Mouse (Mus musculus) embryonic facial prominence, embryonic 15.5 days (tissue): ENCODE measurements around the gene Znrf3. TPM values are rescaled to one million over a fixed set of nuclear protein-coding genes. Genes with fewer than 3 reads are reported as not detected.
A peak's percentile ranks its signal among the peaks of the same experiment; 100 is the strongest.
"Not testable (repeated sequence)": the region's sequence is repeated elsewhere in the genome, so short reads cannot be mapped to it uniquely, and the experiment has no call there.

Experiments
- ATAC-seq: fragments of 200-750 bp; cut with Nextera tagmentation; 2 replicates; pipeline ENCODE4 v1.8.0; 2017; ENCODE audit warnings: low read depth, moderate TSS enrichment; ENCODE audit not compliant: insufficient number of reproducible peaks, low FRiP score, low TSS enrichment
- H3K27ac ChIP-seq: fragments of 300-500 bp; sonication (generic); replicated peaks from 2 replicates; pipeline ENCODE4 v1.5.1; 2015; ENCODE audit warnings: mild to moderate bottlenecking, inconsistent platforms
- H3K27me3 ChIP-seq: fragments of 300-500 bp; sonication (generic); 2 replicates; pipeline ENCODE4 v1.6.1; 2015; ENCODE audit warnings: inconsistent platforms
- H3K36me3 ChIP-seq: fragments of 300-500 bp; sonication (generic); 2 replicates; pipeline ENCODE4 v1.6.1; 2015; ENCODE audit warnings: mild to moderate bottlenecking, inconsistent platforms
- H3K4me1 ChIP-seq: fragments of 300-500 bp; sonication (generic); 2 replicates; pipeline ENCODE4 v1.6.1; 2015; ENCODE audit warnings: inconsistent platforms
- H3K4me2 ChIP-seq: fragments of 300-500 bp; sonication (generic); replicated peaks from 2 replicates; pipeline ENCODE4 v1.6.1; 2015; ENCODE audit warnings: mild to moderate bottlenecking, inconsistent platforms
- H3K4me3 ChIP-seq: fragments of 300-500 bp; sonication (generic); replicated peaks from 2 replicates; pipeline ENCODE4 v1.5.1; 2015; ENCODE audit warnings: mild to moderate bottlenecking, inconsistent platforms
- H3K9ac ChIP-seq: fragments of 300-500 bp; sonication (generic); 2 replicates; pipeline ENCODE4 v1.6.1; 2015; ENCODE audit warnings: inconsistent platforms
- H3K9me3 ChIP-seq: fragments of 300-500 bp; sonication (generic); replicated peaks from 2 replicates; pipeline ENCODE4 v1.6.1; 2016; ENCODE audit warnings: inconsistent platforms
- WGBS: fragments of 180-500 bp; shearing (Covaris S2); methylation state at CpG from one replicate; pipeline ENCODE4 v1.1.7; 2015; 5-methylcytosine and 5-hydroxymethylcytosine counted together
- polyA plus RNA-seq: library from polyadenylated mRNA; unstranded; fragments of >200 nt; fragmentation: Nextera tagmentation; extraction: Ambion mirVana; gene quantifications from 2 replicates; pipeline ENCODE4 v1.2.1, GENCODE M21; 2015

Znrf3 gene
- polyA plus RNA-seq: 15.9 and 16.9 TPM in 2 replicates

DNA sequence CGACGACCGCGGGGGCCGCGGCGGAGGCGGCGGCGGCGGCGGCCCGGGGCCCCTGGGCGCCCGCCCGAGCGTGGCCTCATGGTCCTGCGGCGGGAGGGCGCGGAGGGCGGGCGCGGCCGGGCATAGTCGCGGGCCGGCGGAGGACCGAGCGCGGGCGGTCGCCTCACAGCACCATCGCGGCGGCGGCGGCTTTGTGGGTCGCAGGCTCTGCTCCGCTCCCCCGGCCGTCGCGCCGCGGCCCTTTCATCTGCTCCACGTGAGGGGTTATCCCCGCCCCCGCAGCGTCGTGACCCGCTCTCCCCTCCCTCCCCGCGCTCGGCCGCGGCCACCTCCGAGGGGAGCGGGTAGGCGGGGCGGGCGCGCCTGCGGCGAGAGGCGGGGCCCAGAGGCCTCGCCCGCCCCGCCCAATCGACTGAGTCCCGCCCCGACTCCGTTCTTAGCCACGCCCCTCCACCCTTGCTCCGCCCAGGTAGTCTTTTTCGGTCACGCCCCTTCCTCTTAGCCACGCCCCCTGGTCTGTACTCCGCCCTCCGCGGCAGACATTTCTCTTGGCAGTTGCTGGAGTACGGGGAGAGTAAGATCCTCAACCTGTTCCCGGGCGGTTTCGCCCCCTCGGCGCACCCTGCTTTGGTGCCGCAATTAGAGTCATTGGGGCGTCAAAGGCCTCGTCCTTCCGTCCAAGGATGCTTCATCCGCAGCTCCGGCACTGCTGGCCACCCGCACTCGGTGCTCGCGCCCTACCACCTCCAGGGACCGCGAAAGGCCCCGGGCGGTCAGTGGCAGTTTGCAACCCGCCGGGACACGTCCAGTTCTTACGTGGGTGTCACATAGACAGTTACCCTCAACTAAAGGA, at the start of gene Znrf3:
Znrf3 (minus strand) TSS at position 249 of the 853 bp plus-strand sequence.
- Histone ChIP-seq H3K9ac (peak within 1 kb of the TSS; percentile 86), H3K4me3 (peak within 1 kb of the TSS; percentile 87), H3K27me3 (no peaks in the 10 kb centered on the region), H3K27ac (peak within 1 kb of the TSS; percentile 85), H3K4me2 (peak within 1 kb of the TSS; percentile 87), H3K4me1 (peaks cover 20% of the 10 kb centered on the region), H3K36me3 (no peaks in the 10 kb centered on the region), H3K9me3 (no peaks in the 10 kb centered on the region)
- peak; percentile 97 for ATAC-seq
- 1% methylated on average over 62 of the region's 106 CpGs for WGBS

DNA sequence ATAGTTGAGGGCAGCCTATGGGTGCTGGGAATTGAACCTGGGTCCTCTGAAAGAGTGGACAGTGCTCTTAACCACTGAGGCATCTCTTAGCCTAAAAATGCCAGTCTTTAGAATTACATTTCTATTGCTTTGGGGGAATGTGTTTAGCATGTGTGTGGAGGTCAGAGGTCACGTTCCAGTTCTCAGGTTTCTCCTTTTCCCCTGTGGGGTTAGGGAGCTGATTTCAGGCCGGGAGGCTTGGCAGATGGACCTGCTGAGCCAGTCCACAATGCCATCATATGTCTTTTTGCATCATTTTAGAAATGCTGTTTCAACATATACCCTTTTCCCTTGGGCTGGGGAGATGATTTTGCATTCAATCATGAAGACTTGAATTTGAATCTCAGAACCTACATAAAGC, 49.2 kb upstream of the Znrf3 start:
- H3K27me3 ChIP-seq: no peaks in the 10 kb centered on the region
- H3K36me3 ChIP-seq: no peaks in the 10 kb centered on the region
- H3K4me3 ChIP-seq: no peak overlapping the region
- no peaks in the 10 kb centered on the region for H3K4me1 ChIP-seq
- ATAC-seq: no peak
- H3K4me2 ChIP-seq: no peak overlapping the region
- no peak overlapping the region for H3K9ac ChIP-seq
- no peak overlapping the region for H3K27ac ChIP-seq
- H3K9me3 ChIP-seq: no peaks in the 10 kb centered on the region
- 27% methylated on average over 2 of the region's 2 CpGs for WGBS

DNA sequence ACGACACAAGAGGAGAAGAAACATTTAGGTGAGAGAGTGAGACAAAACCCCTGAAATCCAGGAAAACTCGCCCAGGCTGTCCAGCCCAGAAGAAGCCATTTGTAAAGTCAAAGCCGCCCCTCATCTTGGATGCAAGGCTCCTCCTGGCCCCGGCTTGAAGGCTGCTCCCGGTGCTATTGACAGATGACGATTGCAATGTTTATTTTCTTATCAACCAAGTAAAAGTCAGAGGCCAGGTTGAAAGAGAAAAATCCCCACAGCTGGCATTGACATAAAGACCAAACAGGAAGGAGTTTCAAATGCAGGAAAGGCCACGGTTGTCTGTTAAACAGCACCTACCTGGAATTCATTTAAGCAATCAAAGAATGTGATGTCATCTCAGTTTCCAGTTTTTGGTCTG, 47.3 kb upstream of the Znrf3 start:
- Histone ChIP-seq H3K4me1 (no peaks in the 10 kb centered on the region), H3K4me3 (no peak overlapping the region), H3K9me3 (no peaks in the 10 kb centered on the region), H3K27me3 (no peaks in the 10 kb centered on the region), H3K27ac (no peak overlapping the region), H3K36me3 (no peaks in the 10 kb centered on the region), H3K4me2 (no peak overlapping the region), H3K9ac (no peak overlapping the region)
- WGBS: 54% methylated on average over 7 of the region's 7 CpGs
- no peak for ATAC-seq

GRCm38 (mm10) chr11:5490989-5491656, 46.5 kb upstream of the Znrf3 start:
- Histone ChIP-seq H3K36me3 (no peaks in the 10 kb centered on the region), H3K9me3 (no peaks in the 10 kb centered on the region), H3K27ac (no peak overlapping the region), H3K27me3 (no peaks in the 10 kb centered on the region), H3K9ac (no peak overlapping the region), H3K4me3 (no peak overlapping the region), H3K4me1 (no peaks in the 10 kb centered on the region), H3K4me2 (no peak overlapping the region)
- WGBS: 78% methylated on average over 10 of the region's 10 CpGs
- no peak for ATAC-seq

GRCm38 (mm10) chr11:5489433-5489832, 44.8 kb upstream of the Znrf3 start:
- not testable (repeated sequence) for H3K9ac ChIP-seq, H3K36me3 ChIP-seq, H3K4me2 ChIP-seq, H3K27me3 ChIP-seq, H3K27ac ChIP-seq, H3K4me1 ChIP-seq, H3K4me3 ChIP-seq, H3K9me3 ChIP-seq, ATAC-seq
- WGBS: 85% methylated on average over 10 of the region's 10 CpGs

- peak overlapping the region; percentile 69 for H3K4me2 ChIP-seq
- H3K9ac ChIP-seq: no peak overlapping the region; the same call in 1 of the 2 replicates
- no peaks in the 10 kb centered on the region for H3K27me3 ChIP-seq
- H3K36me3 ChIP-seq: no peaks in the 10 kb centered on the region
- peak; percentile 57 for ATAC-seq
- no peaks in the 10 kb centered on the region for H3K9me3 ChIP-seq
- no peaks in the 10 kb centered on the region for H3K4me1 ChIP-seq
- peak overlapping the region; percentile 42 for H3K4me3 ChIP-seq
- 15% methylated on average over 15 of the region's 15 CpGs for WGBS
- no peak overlapping the region; the same call in 1 of the 2 replicates for H3K27ac ChIP-seq
These were observed 40.8 kb upstream of the Znrf3 start for GRCm38 (mm10) chr11:5485193-5486011.

- no peak overlapping the region for H3K9ac ChIP-seq
- no peak for ATAC-seq
- no peaks in the 10 kb centered on the region for H3K27me3 ChIP-seq
- WGBS: 86% methylated on average over 13 of the region's 13 CpGs
- H3K4me2 ChIP-seq: no peak overlapping the region
- no peak overlapping the region for H3K4me3 ChIP-seq
- no peaks in the 10 kb centered on the region for H3K36me3 ChIP-seq
- H3K27ac ChIP-seq: no peak overlapping the region
- H3K4me1 ChIP-seq: no peaks in the 10 kb centered on the region
- no peaks in the 10 kb centered on the region for H3K9me3 ChIP-seq
These were observed 37.9 kb upstream of the Znrf3 start for GRCm38 (mm10) chr11:5482581-5482980.

GRCm38 (mm10) chr11:5478831-5479230, 34.2 kb upstream of the Znrf3 start:
- 84% methylated on average over 3 of the region's 3 CpGs for WGBS
- Histone ChIP-seq H3K36me3 (no peaks in the 10 kb centered on the region), H3K9ac (no peak overlapping the region), H3K4me2 (no peak overlapping the region), H3K27me3 (no peaks in the 10 kb centered on the region), H3K4me1 (no peaks in the 10 kb centered on the region), H3K27ac (no peak overlapping the region), H3K4me3 (no peak overlapping the region), H3K9me3 (no peaks in the 10 kb centered on the region)
- no peak for ATAC-seq

- Histone ChIP-seq H3K4me1 (no peaks in the 10 kb centered on the region), H3K4me2 (no peak overlapping the region), H3K9me3 (no peaks in the 10 kb centered on the region), H3K27me3 (no peaks in the 10 kb centered on the region), H3K36me3 (no peaks in the 10 kb centered on the region), H3K27ac (no peak overlapping the region), H3K9ac (no peak overlapping the region), H3K4me3 (no peak overlapping the region)
- 81% methylated on average over 7 of the region's 7 CpGs for WGBS
- no peak for ATAC-seq
These were observed 33.5 kb upstream of the Znrf3 start for GRCm38 (mm10) chr11:5478193-5478592.

GRCm38 (mm10) chr11:5476806-5477205, 32.2 kb upstream of the Znrf3 start:
- H3K36me3 ChIP-seq: no peaks in the 10 kb centered on the region
- WGBS: 82% methylated on average over 4 of the region's 4 CpGs
- H3K4me1 ChIP-seq: no peaks in the 10 kb centered on the region
- H3K9ac ChIP-seq: no peak overlapping the region
- ATAC-seq: no peak
- no peak overlapping the region for H3K27ac ChIP-seq
- no peak overlapping the region for H3K4me2 ChIP-seq
- H3K4me3 ChIP-seq: no peak overlapping the region
- H3K9me3 ChIP-seq: no peaks in the 10 kb centered on the region
- H3K27me3 ChIP-seq: no peaks in the 10 kb centered on the region

GRCm38 (mm10) chr11:5475556-5476118, 31.0 kb upstream of the Znrf3 start:
- WGBS: 84% methylated on average over 2 of the region's 2 CpGs
- H3K27ac ChIP-seq, H3K9ac ChIP-seq, H3K9me3 ChIP-seq, ATAC-seq, H3K4me3 ChIP-seq, H3K4me1 ChIP-seq, H3K36me3 ChIP-seq, H3K27me3 ChIP-seq, H3K4me2 ChIP-seq: not testable (repeated sequence)
